25 mouse cellular contexts compared by ENCODE assay signal in genomic region chr6:100140581-100141114, GRCm38 (mm10).
DNase-seq lines count a peak whose midpoint lies in the region; ATAC-seq and TF ChIP-seq lines count a peak whose summit lies in the region.
"Had no signal": no experiment of that assay in that cellular context is flagged by ENCODE, and none has a peak within 500 bp of the region (broad histone marks: within the 10 kb centered on the region; RNA-seq: fewer than 3 reads in every experiment).

No protein-coding gene starts in this region.

- peak overlapping the region; percentile 38; the same call in 1 of the 2 replicates for H3K9ac ChIP-seq in intestine, embryonic 16.5 days (ENCODE audit: low read depth, low read length)
- no peak overlapping the region for H3K9ac ChIP-seq in intestine, embryonic 15.5 days
- H3K9ac ChIP-seq in liver, adult 2 months (ENCODE audit: low read depth, low read length): no peak overlapping the region
- H3K9ac ChIP-seq: heart, embryonic 13.5 days; lung, embryonic 14.5 days had no signal

- no peaks in the 10 kb centered on the region for H3K9me3 ChIP-seq in intestine, embryonic 16.5 days (ENCODE audit: control insufficient read depth, low read length)
- H3K9me3 ChIP-seq in intestine, embryonic 15.5 days: no peaks in the 10 kb centered on the region
- H3K9me3 ChIP-seq: heart, embryonic 13.5 days had no signal

- no peak overlapping the region for H3K27ac ChIP-seq in intestine, embryonic 16.5 days (ENCODE audit: low read length)
- H3K27ac ChIP-seq in intestine, embryonic 15.5 days: no peak overlapping the region
- H3K27ac ChIP-seq in liver, adult 2 months (replicated peaks; ENCODE audit: insufficient read depth, low read depth, low read length): no peak overlapping the region
- H3K27ac ChIP-seq: gastrocnemius, adult 2 months; heart, embryonic 13.5 days had no signal

- H3K4me3 ChIP-seq in intestine, embryonic 16.5 days (ENCODE audit: low read length): no peak overlapping the region
- no peak overlapping the region for H3K4me3 ChIP-seq in intestine, embryonic 15.5 days (replicated peaks)
- H3K4me3 ChIP-seq in liver, adult 2 months (ENCODE audit: insufficient read depth, low read depth, low read length): no peak overlapping the region
- H3K4me3 ChIP-seq: erythroblast, embryonic 14.5 days; gastrocnemius, adult 2 months; heart, embryonic 13.5 days had no signal

- H3K36me3 ChIP-seq in intestine, embryonic 16.5 days (ENCODE audit: control insufficient read depth, insufficient read depth, low read length): no peaks in the 10 kb centered on the region
- no peaks in the 10 kb centered on the region for H3K36me3 ChIP-seq in intestine, embryonic 15.5 days
- H3K36me3 ChIP-seq in liver, adult 2 months (ENCODE audit: control insufficient read depth, insufficient read depth, low read length): no peaks in the 10 kb centered on the region
- H3K36me3 ChIP-seq: heart, embryonic 13.5 days had no signal

- TF ChIP-seq POLR2A in liver, adult 2 months (IDR thresholded peaks at IDR 0.05; ENCODE audit: extremely low read depth, insufficient read depth, low read length): no peak

- ATAC-seq in intestine, embryonic 16.5 days: no peak
- ATAC-seq in intestine, embryonic 15.5 days: no peak
- ATAC-seq: forebrain, embryonic 16.5 days; hindbrain, embryonic 16.5 days had no signal

- WGBS in intestine, embryonic 16.5 days: 40% methylated on average over 6 of the region's 6 CpGs
- WGBS in intestine, embryonic 15.5 days: 51% methylated on average over 6 of the region's 6 CpGs
- 35% methylated on average over 6 of the region's 6 CpGs for WGBS in liver, adult 2 months

- TF ChIP-seq CTCF in liver, adult 2 months (IDR thresholded peaks at IDR 0.05; ENCODE audit: low read depth, low read length): no peak

- H3K27me3 ChIP-seq in intestine, embryonic 16.5 days (replicated peaks; ENCODE audit: control insufficient read depth, insufficient read depth, low read length): no peaks in the 10 kb centered on the region
- H3K27me3 ChIP-seq in intestine, embryonic 15.5 days (replicated peaks): no peaks in the 10 kb centered on the region
- 0 out of 2 replicates have a peak, but pooled peaks cover 2% of the 10 kb centered on the region for H3K27me3 ChIP-seq in liver, adult 2 months (ENCODE audit: control insufficient read depth, insufficient read depth, low read length)

- H3K4me1 ChIP-seq in intestine, embryonic 16.5 days (ENCODE audit: control insufficient read depth, insufficient read depth, low read length): peaks cover 28% of the 10 kb centered on the region
- peaks cover 26% of the 10 kb centered on the region for H3K4me1 ChIP-seq in intestine, embryonic 15.5 days (replicated peaks)
- H3K4me1 ChIP-seq in liver, adult 2 months (ENCODE audit: control insufficient read depth, insufficient read depth, low read length): peaks cover 8% of the 10 kb centered on the region

- H3K79me2 ChIP-seq in liver, adult 2 months (ENCODE audit: control insufficient read depth, insufficient read depth, low read length): no peaks in the 10 kb centered on the region

- no peak overlapping the region for H3K4me2 ChIP-seq in intestine, embryonic 16.5 days (ENCODE audit: low read depth, low read length)
- H3K4me2 ChIP-seq in intestine, embryonic 15.5 days (replicated peaks): no peak overlapping the region
- H3K4me2 ChIP-seq: heart, embryonic 13.5 days; liver, embryonic 11.5 days; lung, embryonic 14.5 days; midbrain, embryonic 11.5 days had no signal

- peak; percentile 28 for DNase-seq in liver, adult 2 months (ENCODE audit: extremely low read depth, low read depth, low spot score)
- DNase-seq in liver: no peak
- DNase-seq in urinary bladder, postnatal 14 days (ENCODE audit: low spot score): peak; percentile 36
- DNase-seq in urinary bladder, postnatal 4 days (ENCODE audit: low spot score in 2 of 2): no peak
- no peak for DNase-seq in adrenal gland, adult 8-10 months
- DNase-seq: adrenal gland, adult 2 months; cerebellum, adult 2 months; cerebellum, postnatal 14 days; gastrocnemius, adult 2 months; gastrocnemius, postnatal 36 days; heart, postnatal 10 days; kidney, postnatal 10 days; lung, embryonic 14.5 days; lung, postnatal 14 days; retina, postnatal 1 day; right cerebral cortex, postnatal 14 days; thymus, postnatal 4 days had no signal

Comparison
In these comparisons a context has a peak if more than half of its experiments do, and no peak if none do; other contexts are left out.
1. DNase-seq: peak in liver, adult 2 months (single experiment) and urinary bladder, postnatal 14 days (single experiment); none in liver (single experiment), urinary bladder, postnatal 4 days (0 of 2) and adrenal gland, adult 8-10 months (single experiment).